Mouse (Mus musculus) intestine, embryonic 16.5 days (tissue): ENCODE measurements at regions not wholly inside any gene's neighbourhood (a gene's known extent, or its start where the extent isn't known, plus 50 kb on each side); places are given as distances from the start of the nearest gene placed in this dataset.
A peak's percentile ranks its signal among the peaks of the same experiment; 100 is the strongest.

ENCODE experiments used
- ATAC-seq: fragments of 200-750 bp; cut with Nextera tagmentation; 2 replicates; pipeline ENCODE4 v1.8.0; 2017; ENCODE audit warnings: moderate TSS enrichment, moderate library complexity
- H3K27ac ChIP-seq: fragments of 300-500 bp; sonication (generic); 2 replicates; pipeline ENCODE4 v1.5.1; 2014; ENCODE audit warnings: mild to moderate bottlenecking, low read length
- H3K27me3 ChIP-seq: fragments of 300-500 bp; sonication (generic); replicated peaks from 2 replicates; pipeline ENCODE4 v1.6.1; 2014; ENCODE audit warnings: low read length, control low read depth, mixed read lengths; ENCODE audit not compliant: control insufficient read depth, insufficient read depth
- H3K36me3 ChIP-seq: fragments of 300-500 bp; sonication (generic); 2 replicates; pipeline ENCODE4 v1.6.1; 2014; ENCODE audit warnings: low read length, control low read depth; ENCODE audit not compliant: control insufficient read depth, insufficient read depth
- H3K4me1 ChIP-seq: fragments of 300-500 bp; sonication (generic); 2 replicates; pipeline ENCODE4 v1.6.1; 2014; ENCODE audit warnings: low read length, control low read depth, mixed read lengths; ENCODE audit not compliant: control insufficient read depth, insufficient read depth
- H3K4me2 ChIP-seq: fragments of 300-500 bp; sonication (generic); 2 replicates; pipeline ENCODE4 v1.6.1; 2014; ENCODE audit warnings: low read depth, low read length, control low read depth
- H3K4me3 ChIP-seq: fragments of 300-500 bp; sonication (generic); 2 replicates; pipeline ENCODE4 v1.5.1; 2014; ENCODE audit warnings: mild to moderate bottlenecking, low read length
- H3K9ac ChIP-seq: fragments of 300-500 bp; sonication (generic); 2 replicates; pipeline ENCODE4 v1.6.1; 2014; ENCODE audit warnings: low read depth, low read length
- H3K9me3 ChIP-seq: fragments of 300-500 bp; sonication (generic); 2 replicates; pipeline ENCODE4 v1.6.1; 2016; ENCODE audit warnings: low read length, control low read depth; ENCODE audit not compliant: control insufficient read depth
- WGBS: fragments of 180-500 bp; shearing (Covaris S2); extraction: QIAGEN DNeasy Blood & Tissue Kit; methylation state at CpG from one replicate; pipeline ENCODE4 v1.1.7; 2014; 5-methylcytosine and 5-hydroxymethylcytosine counted together

GRCm38 (mm10) chr4:56230451-56230850 is 509.4 kb upstream of the Gm26657 start:
- H3K9me3 ChIP-seq: no peaks in the 10 kb centered on the region
- no peaks in the 10 kb centered on the region for H3K27me3 ChIP-seq
- no peaks in the 10 kb centered on the region for H3K4me1 ChIP-seq
- H3K4me3 ChIP-seq: no peak overlapping the region
- ATAC-seq: no peak
- no peak overlapping the region for H3K4me2 ChIP-seq
- no peak overlapping the region for H3K27ac ChIP-seq
- no peaks in the 10 kb centered on the region for H3K36me3 ChIP-seq
- WGBS: 68% methylated on average over 1 of the region's 1 CpGs
- no peak overlapping the region for H3K9ac ChIP-seq

DNA sequence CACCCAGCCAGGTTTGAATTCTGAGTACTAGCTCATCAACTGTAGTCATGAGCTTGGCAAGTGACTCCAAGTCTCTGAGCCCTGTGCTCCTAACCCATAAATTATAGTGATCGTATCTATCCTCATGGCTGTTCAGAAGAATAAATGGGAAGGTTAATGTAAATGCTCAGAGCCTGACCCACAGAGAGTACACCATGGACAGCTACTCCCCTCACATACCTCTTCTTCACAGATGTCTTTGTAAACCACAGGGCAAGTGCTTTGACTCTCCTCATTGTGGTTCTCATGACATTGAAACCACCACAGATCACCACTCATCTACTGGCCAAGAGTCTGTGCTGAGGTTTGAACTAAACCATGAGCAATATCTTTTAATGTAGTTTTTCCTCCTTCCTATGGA is 513.4 kb upstream of the Gm26657 start:
- Histone ChIP-seq H3K27me3 (no peaks in the 10 kb centered on the region), H3K4me2 (no peak overlapping the region), H3K36me3 (no peaks in the 10 kb centered on the region), H3K9me3 (no peaks in the 10 kb centered on the region), H3K27ac (no peak overlapping the region), H3K9ac (no peak overlapping the region), H3K4me3 (no peak overlapping the region), H3K4me1 (no peaks in the 10 kb centered on the region; the same call in 1 of the 2 replicates)
- WGBS: 86% methylated on average over 1 of the region's 1 CpGs
- no peak for ATAC-seq

DNA sequence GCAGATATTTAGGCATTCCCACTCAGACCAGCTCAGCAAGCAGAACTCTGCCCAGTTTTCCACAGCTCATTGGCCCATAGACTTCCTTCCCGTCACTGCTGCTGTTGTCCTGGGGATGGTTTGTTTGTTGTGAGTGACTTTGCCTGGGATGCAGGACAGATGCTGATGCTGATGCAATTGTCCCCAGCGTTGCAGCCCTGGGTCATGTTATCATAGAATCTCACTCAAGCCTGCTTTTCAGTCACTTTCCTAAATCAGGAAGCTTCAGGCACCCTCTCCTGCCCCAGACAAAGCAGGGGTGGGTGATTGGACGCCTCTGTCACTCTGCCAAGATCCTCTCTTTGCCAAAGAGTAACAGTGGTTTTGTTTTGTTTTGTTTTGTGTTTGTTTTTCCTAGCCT is 515.3 kb upstream of the Gm26657 start:
- H3K4me1 ChIP-seq: no peaks in the 10 kb centered on the region; the same call in 1 of the 2 replicates
- H3K9ac ChIP-seq: no peak overlapping the region
- H3K9me3 ChIP-seq: no peaks in the 10 kb centered on the region
- no peaks in the 10 kb centered on the region for H3K36me3 ChIP-seq
- no peak overlapping the region for H3K4me2 ChIP-seq
- 54% methylated on average over 3 of the region's 3 CpGs for WGBS
- H3K27ac ChIP-seq: no peak overlapping the region
- no peak for ATAC-seq
- no peak overlapping the region for H3K4me3 ChIP-seq
- H3K27me3 ChIP-seq: no peaks in the 10 kb centered on the region

GRCm38 (mm10) chr4:56222023-56222776 is 517.7 kb upstream of the Gm26657 start:
- WGBS: 24% methylated on average over 8 of the region's 8 CpGs
- H3K9ac ChIP-seq: no peak overlapping the region
- peak; percentile 88 for ATAC-seq
- no peaks in the 10 kb centered on the region for H3K27me3 ChIP-seq
- peak overlapping the region; percentile 61 for H3K27ac ChIP-seq
- no peaks in the 10 kb centered on the region for H3K36me3 ChIP-seq
- H3K9me3 ChIP-seq: no peaks in the 10 kb centered on the region
- H3K4me1 ChIP-seq: no peaks in the 10 kb centered on the region; the same call in 1 of the 2 replicates
- peak overlapping the region; percentile 16 for H3K4me3 ChIP-seq
- H3K4me2 ChIP-seq: peak overlapping the region; percentile 37; the same call in 1 of the 2 replicates

DNA sequence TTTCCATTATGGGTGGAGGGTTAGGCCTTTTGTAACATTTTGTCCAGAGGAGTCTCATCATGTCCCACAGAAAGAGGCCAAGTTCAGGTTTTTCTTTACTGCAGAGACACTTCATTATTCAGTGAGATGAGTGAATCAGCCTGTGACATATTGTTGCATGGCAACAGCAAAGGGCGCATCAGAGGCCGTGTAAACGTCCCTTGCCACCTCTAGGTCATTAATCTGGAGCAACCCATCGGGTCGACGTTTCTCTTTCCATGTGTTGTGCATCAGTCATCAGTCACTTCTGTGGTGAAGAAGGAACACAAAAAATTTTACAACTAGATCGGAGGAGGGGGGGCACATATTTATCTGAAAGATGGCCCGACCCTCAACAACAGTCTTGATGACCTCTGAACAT is 519.3 kb upstream of the Gm26657 start:
- no peaks in the 10 kb centered on the region; the same call in 1 of the 2 replicates for H3K4me1 ChIP-seq
- no peak for ATAC-seq
- H3K27me3 ChIP-seq: no peaks in the 10 kb centered on the region
- H3K9me3 ChIP-seq: no peaks in the 10 kb centered on the region
- no peak overlapping the region for H3K27ac ChIP-seq
- H3K4me2 ChIP-seq: no peak overlapping the region
- WGBS: 62% methylated on average over 8 of the region's 8 CpGs
- no peaks in the 10 kb centered on the region for H3K36me3 ChIP-seq
- H3K9ac ChIP-seq: no peak overlapping the region
- H3K4me3 ChIP-seq: no peak overlapping the region

DNA sequence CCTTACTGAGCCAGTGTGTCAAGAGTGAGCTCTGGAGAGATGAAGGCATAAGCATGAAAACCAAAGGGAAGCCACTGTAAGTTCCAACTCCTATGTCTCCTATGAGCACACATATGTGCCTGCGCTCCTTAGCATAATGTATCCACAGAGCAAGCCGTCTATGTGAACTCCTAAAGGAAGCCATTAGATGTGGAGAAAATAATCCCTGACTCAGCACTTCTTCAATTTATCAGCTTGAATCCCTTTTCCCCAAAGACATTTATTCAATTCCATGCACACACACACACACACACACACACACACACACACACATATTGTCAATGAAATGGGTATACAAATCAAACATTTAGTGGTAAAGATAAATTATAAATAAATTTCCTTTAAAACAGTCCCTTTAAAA is 530.4 kb upstream of the Gm26657 start:
- Histone ChIP-seq H3K4me1 (no peaks in the 10 kb centered on the region), H3K9me3 (no peaks in the 10 kb centered on the region), H3K4me2 (no peak overlapping the region), H3K9ac (no peak overlapping the region), H3K27me3 (no peaks in the 10 kb centered on the region), H3K4me3 (no peak overlapping the region), H3K36me3 (no peaks in the 10 kb centered on the region), H3K27ac (no peak overlapping the region)
- no peak for ATAC-seq
- WGBS: 91% methylated on average over 2 of the region's 2 CpGs

DNA sequence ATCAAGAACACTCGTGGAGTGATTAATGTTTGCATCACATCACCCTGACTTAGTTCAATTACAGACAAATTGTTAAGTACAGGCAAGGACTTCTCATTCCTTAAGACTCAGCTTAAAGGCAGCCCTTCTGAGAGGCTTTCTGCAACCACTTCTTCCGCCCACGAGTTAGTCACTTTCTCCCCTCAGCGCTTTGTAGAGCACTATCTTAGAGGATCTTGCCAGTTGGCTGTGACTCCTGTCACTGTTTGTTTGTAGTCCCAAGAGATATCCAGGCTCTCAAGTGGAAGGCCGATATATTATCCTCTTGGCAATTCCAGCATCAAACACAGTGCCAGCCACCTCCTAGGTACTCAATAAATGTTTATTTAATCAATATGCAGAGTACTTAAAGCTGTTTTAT is 532.1 kb upstream of the Gm26657 start:
- no peaks in the 10 kb centered on the region for H3K36me3 ChIP-seq
- WGBS: 55% methylated on average over 5 of the region's 5 CpGs
- no peak overlapping the region for H3K27ac ChIP-seq
- ATAC-seq: no peak
- no peak overlapping the region for H3K4me2 ChIP-seq
- H3K4me1 ChIP-seq: no peaks in the 10 kb centered on the region
- H3K27me3 ChIP-seq: no peaks in the 10 kb centered on the region
- H3K9ac ChIP-seq: no peak overlapping the region
- H3K9me3 ChIP-seq: no peaks in the 10 kb centered on the region
- no peak overlapping the region for H3K4me3 ChIP-seq

DNA sequence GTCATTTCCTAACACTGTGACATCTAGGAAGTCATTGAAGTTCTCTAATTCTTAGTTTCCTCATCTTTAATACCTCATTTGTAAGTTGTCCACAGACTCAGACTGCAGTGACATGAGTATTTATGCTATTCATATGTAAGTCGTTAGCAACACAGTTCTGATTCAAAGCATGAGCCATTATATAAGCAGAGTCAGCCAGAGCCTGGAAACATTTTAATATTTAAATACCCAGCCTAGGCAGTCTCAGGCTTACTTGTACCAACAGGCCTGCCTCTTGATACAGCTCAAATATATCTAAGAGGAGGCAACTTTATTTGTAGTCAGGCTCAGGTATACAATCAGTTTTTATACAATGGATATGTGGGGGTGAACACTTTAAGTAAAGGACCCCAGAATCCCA is 534.8 kb upstream of the Gm26657 start:
- H3K4me1 ChIP-seq: no peaks in the 10 kb centered on the region
- no peak for ATAC-seq
- H3K9me3 ChIP-seq: no peaks in the 10 kb centered on the region
- no peak overlapping the region for H3K27ac ChIP-seq
- H3K4me3 ChIP-seq: no peak overlapping the region
- no peaks in the 10 kb centered on the region for H3K27me3 ChIP-seq
- 72% methylated on average over 1 of the region's 1 CpGs for whole genome bisulfite sequencing
- no peak overlapping the region for H3K4me2 ChIP-seq
- no peaks in the 10 kb centered on the region for H3K36me3 ChIP-seq
- no peak overlapping the region for H3K9ac ChIP-seq

GRCm38 (mm10) chr4:56193365-56193764 is 546.5 kb upstream of the Gm26657 start:
- Histone ChIP-seq H3K9me3 (no peaks in the 10 kb centered on the region), H3K4me3 (no peak overlapping the region), H3K27ac (no peak overlapping the region), H3K9ac (no peak overlapping the region), H3K27me3 (no peaks in the 10 kb centered on the region), H3K4me1 (no peaks in the 10 kb centered on the region), H3K4me2 (no peak overlapping the region), H3K36me3 (no peaks in the 10 kb centered on the region)
- no peak for ATAC-seq
- WGBS: 63% methylated on average over 2 of the region's 2 CpGs

GRCm38 (mm10) chr4:56192516-56192915 is 547.4 kb upstream of the Gm26657 start:
- Histone ChIP-seq H3K9me3 (no peaks in the 10 kb centered on the region), H3K4me1 (no peaks in the 10 kb centered on the region), H3K36me3 (no peaks in the 10 kb centered on the region), H3K4me2 (no peak overlapping the region), H3K9ac (no peak overlapping the region), H3K27me3 (no peaks in the 10 kb centered on the region), H3K27ac (no peak overlapping the region), H3K4me3 (no peak overlapping the region)
- ATAC-seq: no peak
- 80% methylated on average over 5 of the region's 5 CpGs for WGBS
